Mouse (Mus musculus) midbrain, postnatal 0 days (tissue): ENCODE results near the gene Sarm1. TPM values are rescaled to one million over a fixed set of nuclear protein-coding genes. Genes with fewer than 3 reads are reported as not detected.

ENCODE experiments used
- ATAC-seq: fragments of 200-750 bp; cut with Nextera tagmentation; 2 replicates; pipeline ENCODE4 v1.8.0; 2017; ENCODE audit warnings: moderate number of reproducible peaks, mild to moderate bottlenecking, moderate TSS enrichment, moderate library complexity; ENCODE audit not compliant: low FRiP score
- DNase-seq: peaks from one replicate; pipeline ENCODE4 v3.0.0-alpha.2; 2015; ENCODE audit warnings: low spot score
- H3K27ac ChIP-seq: fragments of 300-500 bp; sonication (generic); 2 replicates; pipeline ENCODE4 v1.5.1; 2014; ENCODE audit warnings: low read depth, mild to moderate bottlenecking, low read length, mixed read lengths
- H3K27me3 ChIP-seq: fragments of 300-500 bp; sonication (generic); 2 replicates; pipeline ENCODE4 v1.6.1; 2014; ENCODE audit warnings: low read length, control low read depth, mixed read lengths; ENCODE audit not compliant: insufficient read depth
- H3K36me3 ChIP-seq: fragments of 300-500 bp; sonication (generic); 2 replicates; pipeline ENCODE4 v1.6.1; 2014; ENCODE audit warnings: low read length, control low read depth, mixed read lengths; ENCODE audit not compliant: insufficient read depth
- H3K4me1 ChIP-seq: fragments of 300-500 bp; sonication (generic); 2 replicates; pipeline ENCODE4 v1.6.1; 2014; ENCODE audit warnings: mild to moderate bottlenecking, control low read depth, antibody characterized with exemption, low read length, mixed read lengths; ENCODE audit not compliant: insufficient read depth
- H3K4me2 ChIP-seq: fragments of 300-500 bp; sonication (generic); 2 replicates; pipeline ENCODE4 v1.6.1; 2014; ENCODE audit warnings: low read depth, mild to moderate bottlenecking, low read length, mixed read lengths; ENCODE audit not compliant: poor library complexity, severe bottlenecking
- H3K4me3 ChIP-seq: fragments of 300-500 bp; sonication (generic); 2 replicates; pipeline ENCODE4 v1.5.1; 2014; ENCODE audit warnings: low read depth, mild to moderate bottlenecking, low read length, moderate library complexity
- H3K9ac ChIP-seq: fragments of 300-500 bp; sonication (generic); replicated peaks from 2 replicates; pipeline ENCODE4 v1.6.1; 2014; ENCODE audit warnings: mild to moderate bottlenecking, low read length, moderate library complexity, mixed read lengths; ENCODE audit not compliant: poor library complexity, severe bottlenecking
- H3K9me3 ChIP-seq: fragments of 300-500 bp; sonication (generic); 2 replicates; pipeline ENCODE4 v1.6.1; 2016; ENCODE audit warnings: low read length, control low read depth
- CTCF ChIP-seq: IDR thresholded peaks from 2 replicates; pipeline ENCODE4 v1.5.1; 2016; ENCODE audit warnings: antibody characterized with exemption, mild to moderate bottlenecking
- WGBS: fragments of 180-500 bp; shearing (Covaris S2); extraction: QIAGEN DNeasy Blood & Tissue Kit; methylation state at CpG from one replicate; pipeline ENCODE4 v1.1.7; 2014; 5-methylcytosine and 5-hydroxymethylcytosine counted together
- polyA plus RNA-seq: library from polyadenylated mRNA; unstranded; fragments of >200 nt; fragmentation: Nextera tagmentation; extraction: Ambion mirVana; gene quantifications from 2 replicates; pipeline ENCODE4 v1.2.1, GENCODE M21; 2015
- total RNA-seq: library from RNA; depleted of rRNA; stranded (reverse); fragments of >200 nt; gene quantifications from 2 replicates; pipeline ENCODE4 v1.2.3, GENCODE M21; 2014

Gene Sarm1
- total and polyA plus RNA-seq, 2 experiments from 2014 or later: 40.1 to 66.3 TPM

- H3K27ac ChIP-seq: no peak overlapping the region
Measured at GRCm38 (mm10) chr11:78495904-78496303, 1.6 kb downstream of the Sarm1 start.

DNA sequence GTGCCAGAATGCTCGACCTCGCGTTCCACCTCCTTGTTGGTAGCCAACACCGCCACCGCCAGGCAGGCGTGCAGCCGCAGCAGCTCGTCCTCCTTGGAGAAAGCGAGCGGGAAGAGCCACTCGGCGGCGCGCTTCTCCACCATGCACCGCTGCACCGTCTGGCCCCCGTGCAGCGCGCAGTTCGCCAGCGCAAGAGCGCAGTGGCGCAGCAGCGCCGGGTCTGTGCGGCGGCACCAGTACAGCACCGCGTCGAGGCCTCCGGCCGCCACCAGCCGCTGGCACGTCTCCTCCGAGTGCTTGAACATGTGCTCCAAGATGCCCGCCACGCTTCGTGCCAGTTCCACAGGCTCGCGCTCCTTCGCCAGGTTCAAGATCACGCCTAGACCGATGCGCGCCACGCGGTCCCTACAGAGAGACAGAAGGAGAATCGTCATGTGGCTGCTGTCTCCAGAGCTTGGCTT is 6.7 kb downstream of the Sarm1 start:
- H3K4me1 ChIP-seq: peaks cover 7% of the 10 kb centered on the region; the same call in 1 of the 2 replicates
- H3K27me3 ChIP-seq: no peaks in the 10 kb centered on the region
- peak overlapping the region; percentile 48 for H3K9ac ChIP-seq
- ATAC-seq: peak; percentile 70
- H3K36me3 ChIP-seq: peaks cover 21% of the 10 kb centered on the region
- peak overlapping the region; percentile 47; the same call in 1 of the 2 replicates for H3K27ac ChIP-seq
- peak overlapping the region; percentile 50 for H3K4me2 ChIP-seq
- H3K9me3 ChIP-seq: no peaks in the 10 kb centered on the region
- peak; percentile 82 for DNase-seq
- peak; percentile 69 for TF ChIP-seq CTCF
- H3K4me3 ChIP-seq: peak overlapping the region; percentile 26
- 7% methylated on average over 48 of the region's 48 CpGs for WGBS

More at GRCm38 (mm10) chr11:78495904-78496303, 1.6 kb downstream of the Sarm1 start:
- Histone ChIP-seq H3K4me3 (peak overlapping the region; percentile 78), H3K27me3 (no peaks in the 10 kb centered on the region), H3K9me3 (no peaks in the 10 kb centered on the region), H3K4me2 (peak overlapping the region; percentile 76), H3K36me3 (no peaks in the 10 kb centered on the region), H3K4me1 (peaks cover 5% of the 10 kb centered on the region; the same call in 1 of the 2 replicates), H3K9ac (peak overlapping the region; percentile 83)
- WGBS: 6% methylated on average over 6 of the region's 6 CpGs
- TF ChIP-seq CTCF: no peak
- no peak for DNase-seq
- ATAC-seq: no peak

- Histone ChIP-seq H3K9me3 (no peaks in the 10 kb centered on the region), H3K4me1 (0 out of 2 replicates have a peak, but pooled peaks cover 4% of the 10 kb centered on the region), H3K27me3 (no peaks in the 10 kb centered on the region), H3K27ac (no peak overlapping the region), H3K36me3 (peaks cover 33% of the 10 kb centered on the region), H3K4me3 (no peak overlapping the region), H3K4me2 (no peak overlapping the region), H3K9ac (no peak overlapping the region)
- no peak for ATAC-seq
- peak; percentile 77 for DNase-seq
- 5% methylated on average over 8 of the region's 8 CpGs for WGBS
- TF ChIP-seq CTCF: peak; percentile 90
Measured at GRCm38 (mm10) chr11:78488168-78488567, 9.4 kb downstream of the Sarm1 start.

DNA sequence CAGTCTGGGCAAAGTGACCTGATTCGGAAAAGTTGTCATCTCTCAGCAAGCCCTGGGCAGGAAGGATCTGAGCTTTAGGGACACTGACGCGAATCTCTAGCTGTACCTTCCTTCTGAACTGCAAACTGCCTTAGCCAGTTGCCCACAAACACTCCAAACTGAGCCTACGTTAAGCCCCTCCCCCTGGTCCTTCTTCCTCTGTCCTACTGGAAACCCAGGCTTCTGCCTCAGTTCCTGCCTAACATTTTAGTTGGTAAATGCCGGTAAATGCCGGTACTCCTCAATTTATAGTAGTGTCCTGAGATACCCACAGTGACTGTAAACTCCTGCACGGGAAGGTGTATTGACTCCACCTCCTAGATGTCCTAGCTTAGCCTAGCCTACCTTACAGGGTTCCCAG is 13.9 kb downstream of the Sarm1 start:
- Histone ChIP-seq H3K9me3 (no peaks in the 10 kb centered on the region), H3K4me3 (no peak overlapping the region), H3K4me2 (no peak overlapping the region), H3K27me3 (no peaks in the 10 kb centered on the region), H3K9ac (no peak overlapping the region), H3K4me1 (no peaks in the 10 kb centered on the region), H3K36me3 (peaks cover 46% of the 10 kb centered on the region), H3K27ac (no peak overlapping the region)
- no peak for TF ChIP-seq CTCF
- ATAC-seq (no peak), DNase-seq (no peak)
- WGBS: 67% methylated on average over 7 of the region's 7 CpGs

DNA sequence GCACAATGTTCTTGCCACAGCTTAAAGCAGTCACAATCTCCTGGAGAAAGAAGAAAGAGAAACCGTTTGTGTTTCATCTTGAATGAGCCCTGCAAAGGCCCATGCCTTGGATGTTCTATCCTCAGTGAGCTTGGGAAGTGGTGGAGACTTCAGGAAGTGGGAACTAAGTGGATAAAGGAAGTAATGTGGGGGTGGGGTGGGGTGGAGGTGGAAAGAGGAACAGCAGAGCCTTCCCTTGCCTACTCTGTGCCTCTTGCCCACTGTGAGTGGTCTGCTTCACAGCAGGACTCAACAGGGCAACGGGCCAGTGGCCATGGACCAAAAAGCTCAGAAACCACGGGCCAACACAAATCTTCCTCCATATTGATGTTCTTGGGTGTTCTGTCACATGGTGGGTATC is 22.3 kb downstream of the Sarm1 start:
- Histone ChIP-seq H3K27ac (no peak overlapping the region), H3K9ac (no peak overlapping the region), H3K4me3 (no peak overlapping the region), H3K9me3 (no peaks in the 10 kb centered on the region), H3K4me2 (no peak overlapping the region), H3K36me3 (peaks cover 30% of the 10 kb centered on the region), H3K27me3 (no peaks in the 10 kb centered on the region), H3K4me1 (no peaks in the 10 kb centered on the region)
- DNase-seq: no peak
- 78% methylated on average over 3 of the region's 3 CpGs for WGBS
- no peak for TF ChIP-seq CTCF
- ATAC-seq: no peak

DNA sequence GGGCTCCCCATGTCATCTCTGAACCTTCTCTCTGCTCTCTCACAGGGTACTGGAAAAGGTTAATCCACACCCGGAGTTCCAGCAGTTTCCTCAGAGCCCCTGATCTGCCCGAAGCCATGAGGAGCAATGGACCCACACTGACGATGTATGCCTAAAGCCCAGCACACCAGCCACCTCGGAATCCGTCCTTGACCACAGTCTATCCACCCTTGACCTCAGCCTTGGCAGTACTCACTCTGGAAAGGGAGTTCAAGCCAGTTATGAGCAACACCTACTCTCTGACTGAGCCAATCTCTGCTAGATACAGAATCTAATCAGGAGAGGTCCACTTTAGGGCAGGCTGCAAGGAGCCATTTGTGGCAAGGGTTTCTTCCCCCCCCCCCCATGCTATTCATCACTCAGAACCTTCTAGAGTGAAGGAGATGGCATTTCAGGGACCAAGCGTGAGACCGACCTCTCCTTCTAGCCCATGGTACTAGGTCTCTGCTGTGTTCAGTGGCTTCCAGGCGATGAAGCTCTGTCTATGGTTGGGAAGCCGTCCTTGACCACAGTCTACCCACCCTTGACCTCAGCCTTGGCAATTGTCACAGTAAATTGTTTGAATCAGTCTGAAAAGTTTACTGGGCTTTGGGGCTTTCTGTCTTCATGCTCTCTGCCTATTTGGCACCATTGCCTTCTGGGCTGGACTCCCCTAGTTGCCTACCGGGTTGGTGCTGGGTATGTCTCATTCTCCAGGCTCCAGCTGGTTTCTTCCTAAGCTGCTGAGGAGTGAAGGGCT is 26.0 kb downstream of the Sarm1 start:
- WGBS: 94% methylated on average over 10 of the region's 10 CpGs
- H3K9me3 ChIP-seq: no peaks in the 10 kb centered on the region
- H3K4me3 ChIP-seq: no peak overlapping the region
- peaks cover 24% of the 10 kb centered on the region for H3K36me3 ChIP-seq
- no peak overlapping the region for H3K4me2 ChIP-seq
- DNase-seq (no peak), ATAC-seq (no peak)
- H3K9ac ChIP-seq: no peak overlapping the region
- TF ChIP-seq CTCF: no peak
- peaks cover under 1% of the 10 kb centered on the region; the same call in 1 of the 2 replicates for H3K4me1 ChIP-seq
- no peak overlapping the region for H3K27ac ChIP-seq
- no peaks in the 10 kb centered on the region for H3K27me3 ChIP-seq
